Mouse (Mus musculus) stomach, embryonic 16.5 days (tissue): ENCODE data around the gene A630095N17Rik. TPM values are rescaled to one million over a fixed set of nuclear protein-coding genes. Genes with fewer than 3 reads are reported as not detected.
A peak's percentile ranks its signal among the peaks of the same experiment; 100 is the strongest.

Experiments used
- ATAC-seq: fragments of 200-750 bp; cut with Nextera tagmentation; 2 replicates; pipeline ENCODE4 v1.8.0; 2017; ENCODE audit warnings: moderate number of reproducible peaks, moderate TSS enrichment; ENCODE audit not compliant: insufficient read depth, low FRiP score
- H3K27ac ChIP-seq: fragments of 300-500 bp; sonication (generic); 2 replicates; pipeline ENCODE4 v1.5.1; 2014; ENCODE audit warnings: low read length
- H3K27me3 ChIP-seq: fragments of 300-500 bp; sonication (generic); 2 replicates; pipeline ENCODE4 v1.6.1; 2014; ENCODE audit warnings: low read length, control low read depth, mixed read lengths; ENCODE audit not compliant: control insufficient read depth, insufficient read depth
- H3K36me3 ChIP-seq: fragments of 300-500 bp; sonication (generic); 2 replicates; pipeline ENCODE4 v1.6.1; 2014; ENCODE audit warnings: low read length; ENCODE audit not compliant: control insufficient read depth, insufficient read depth
- H3K4me1 ChIP-seq: fragments of 300-500 bp; sonication (generic); 2 replicates; pipeline ENCODE4 v1.6.1; 2014; ENCODE audit warnings: low read length, control low read depth, mixed read lengths; ENCODE audit not compliant: control insufficient read depth, insufficient read depth
- H3K4me2 ChIP-seq: fragments of 300-500 bp; sonication (generic); 2 replicates; pipeline ENCODE4 v1.6.1; 2014; ENCODE audit warnings: low read depth, low read length, mixed read lengths
- H3K4me3 ChIP-seq: fragments of 300-500 bp; sonication (generic); replicated peaks from 2 replicates; pipeline ENCODE4 v1.5.1; 2014; ENCODE audit warnings: mild to moderate bottlenecking, low read length
- H3K9ac ChIP-seq: fragments of 300-500 bp; sonication (generic); 2 replicates; pipeline ENCODE4 v1.6.1; 2014; ENCODE audit warnings: low read length
- H3K9me3 ChIP-seq: fragments of 300-500 bp; sonication (generic); replicated peaks from 2 replicates; pipeline ENCODE4 v1.6.1; 2016; ENCODE audit warnings: low read length, control low read depth; ENCODE audit not compliant: control insufficient read depth
- whole genome bisulfite sequencing: fragments of 180-500 bp; shearing (Covaris S2); extraction: QIAGEN DNeasy Blood & Tissue Kit; methylation state at CpG from one replicate; pipeline ENCODE4 v1.1.7; 2014; 5-methylcytosine and 5-hydroxymethylcytosine counted together
- polyA plus RNA-seq: library from polyadenylated mRNA; unstranded; fragments of >200 nt; fragmentation: Nextera tagmentation; extraction: Ambion mirVana; gene quantifications from 2 replicates; pipeline ENCODE4 v1.2.1, GENCODE M21; 2015

A630095N17Rik gene
- polyA plus RNA-seq, 1 experiment from 2014 or later, result not detected

DNA sequence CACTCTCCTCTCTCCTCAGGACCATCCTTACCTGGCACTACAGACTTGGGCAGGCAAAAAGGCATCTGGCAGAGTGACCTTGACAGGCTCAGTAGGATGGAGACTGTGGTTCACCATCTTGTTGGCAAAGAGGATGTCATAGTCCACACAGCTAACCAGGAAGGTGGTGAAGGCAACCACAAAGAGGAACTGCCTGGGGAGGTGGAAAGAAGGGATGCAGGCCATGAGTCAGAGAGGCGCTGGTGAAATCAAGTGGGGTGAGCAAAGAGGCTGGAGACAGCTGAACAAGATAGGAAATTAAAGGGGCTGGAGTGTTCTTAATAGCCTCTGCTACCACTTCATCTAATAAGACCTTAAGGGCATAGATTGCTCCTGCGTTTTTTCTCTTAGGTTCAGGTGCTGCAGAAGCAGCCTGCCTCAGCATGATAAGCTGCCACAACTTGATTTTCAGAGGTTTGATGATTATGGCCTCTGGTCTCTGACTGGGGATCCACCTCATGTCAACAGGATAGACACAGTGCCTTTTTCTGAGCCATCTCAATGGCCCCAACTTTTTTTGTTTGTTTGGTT is 43.9 kb downstream of the A630095N17Rik start:
- H3K4me2 ChIP-seq, result no peak overlapping the region
- peaks cover 10% of the 10 kb centered on the region for H3K4me1 ChIP-seq
- H3K36me3 ChIP-seq, result peaks cover 11% of the 10 kb centered on the region
- no peak for ATAC-seq
- no peak overlapping the region for H3K9ac ChIP-seq
- H3K4me3 ChIP-seq, result no peak overlapping the region
- 83% methylated on average over 2 of the region's 2 CpGs for WGBS
- H3K9me3 ChIP-seq, result no peaks in the 10 kb centered on the region
- H3K27ac ChIP-seq, result no peak overlapping the region
- no peaks in the 10 kb centered on the region for H3K27me3 ChIP-seq

DNA sequence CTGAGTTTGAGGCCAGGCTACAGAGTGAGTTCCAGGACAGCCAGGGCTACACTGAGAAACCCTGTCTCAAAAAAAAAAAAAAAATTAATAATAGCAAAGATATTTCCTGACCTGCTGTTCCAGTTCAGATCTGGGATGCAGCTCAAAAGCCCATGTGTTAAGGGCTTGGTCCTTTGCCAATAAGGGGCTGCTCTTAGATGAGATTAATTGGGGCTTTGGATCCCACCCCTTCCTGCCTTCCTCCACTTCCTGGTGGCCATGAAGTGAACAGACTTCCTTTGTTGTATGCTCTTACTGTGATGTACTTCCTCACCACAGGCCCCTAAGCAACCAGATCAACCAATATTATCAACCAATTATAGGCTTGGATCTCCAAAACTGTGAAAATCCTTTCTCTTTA is 44.8 kb downstream of the A630095N17Rik start:
- H3K27ac ChIP-seq, result no peak overlapping the region
- H3K9ac ChIP-seq, result no peak overlapping the region
- peaks cover 10% of the 10 kb centered on the region for H3K4me1 ChIP-seq
- H3K4me2 ChIP-seq, result no peak overlapping the region
- no peak for ATAC-seq
- peaks cover 19% of the 10 kb centered on the region for H3K36me3 ChIP-seq
- H3K27me3 ChIP-seq, result no peaks in the 10 kb centered on the region
- H3K4me3 ChIP-seq, result no peak overlapping the region
- H3K9me3 ChIP-seq, result 0 out of 2 replicates have a peak, but pooled peaks cover 3% of the 10 kb centered on the region

DNA sequence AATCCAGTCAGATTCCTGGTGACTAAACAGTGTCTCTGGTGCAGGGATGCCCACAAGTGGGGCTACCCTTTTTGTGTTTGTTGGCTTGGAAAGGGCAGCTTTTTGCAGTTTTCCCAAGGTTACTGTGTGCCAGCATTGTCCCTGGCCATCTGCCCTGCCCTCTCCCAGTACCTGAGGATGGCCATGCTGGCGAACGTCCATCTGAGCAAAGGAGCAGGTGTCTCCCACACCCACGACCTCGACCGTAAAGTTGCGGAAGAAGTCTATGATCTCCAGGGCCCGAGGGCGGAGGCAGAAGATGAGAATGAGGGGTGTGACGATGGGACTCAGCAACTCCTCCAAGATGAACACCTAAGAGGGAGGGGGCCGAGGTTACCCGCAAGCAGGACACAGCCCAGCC is 46.4 kb downstream of the A630095N17Rik start:
- Histone ChIP-seq H3K27ac (no peak overlapping the region), H3K4me3 (no peak overlapping the region), H3K27me3 (no peaks in the 10 kb centered on the region), H3K4me2 (no peak overlapping the region), H3K9ac (no peak overlapping the region), H3K9me3 (0 out of 2 replicates have a peak, but pooled peaks cover 3% of the 10 kb centered on the region), H3K36me3 (peaks cover 20% of the 10 kb centered on the region), H3K4me1 (peaks cover 6% of the 10 kb centered on the region)
- whole genome bisulfite sequencing, result 93% methylated on average over 11 of the region's 11 CpGs
- no peak for ATAC-seq

DNA sequence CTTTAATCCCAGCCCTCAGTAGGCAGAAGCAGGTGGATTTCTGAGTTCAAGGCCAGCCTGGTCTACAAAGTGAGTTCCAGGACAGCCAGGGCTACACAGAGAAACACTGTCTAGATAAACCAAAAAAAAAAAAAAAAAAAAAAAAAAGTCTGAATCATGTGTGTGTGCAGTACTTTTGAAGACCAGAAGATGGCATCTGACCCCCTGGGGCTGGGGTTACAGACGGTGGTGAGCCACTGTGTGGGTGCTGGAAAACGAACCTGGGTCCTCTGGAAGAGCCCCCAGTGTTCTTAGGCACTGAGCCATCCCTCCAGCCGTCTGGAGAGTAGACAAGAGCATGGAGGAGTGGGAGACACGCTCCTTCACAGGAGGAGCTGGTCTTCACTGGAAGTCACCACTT is 49.7 kb downstream of the A630095N17Rik start:
- Histone ChIP-seq H3K9me3 (0 out of 2 replicates have a peak, but pooled peaks cover 3% of the 10 kb centered on the region), H3K4me1 (peaks cover 13% of the 10 kb centered on the region), H3K36me3 (peaks cover 16% of the 10 kb centered on the region), H3K27ac (no peak overlapping the region), H3K27me3 (no peaks in the 10 kb centered on the region), H3K4me2 (no peak overlapping the region), H3K9ac (no peak overlapping the region), H3K4me3 (no peak overlapping the region)
- 71% methylated on average over 4 of the region's 4 CpGs for WGBS
- ATAC-seq, result no peak

DNA sequence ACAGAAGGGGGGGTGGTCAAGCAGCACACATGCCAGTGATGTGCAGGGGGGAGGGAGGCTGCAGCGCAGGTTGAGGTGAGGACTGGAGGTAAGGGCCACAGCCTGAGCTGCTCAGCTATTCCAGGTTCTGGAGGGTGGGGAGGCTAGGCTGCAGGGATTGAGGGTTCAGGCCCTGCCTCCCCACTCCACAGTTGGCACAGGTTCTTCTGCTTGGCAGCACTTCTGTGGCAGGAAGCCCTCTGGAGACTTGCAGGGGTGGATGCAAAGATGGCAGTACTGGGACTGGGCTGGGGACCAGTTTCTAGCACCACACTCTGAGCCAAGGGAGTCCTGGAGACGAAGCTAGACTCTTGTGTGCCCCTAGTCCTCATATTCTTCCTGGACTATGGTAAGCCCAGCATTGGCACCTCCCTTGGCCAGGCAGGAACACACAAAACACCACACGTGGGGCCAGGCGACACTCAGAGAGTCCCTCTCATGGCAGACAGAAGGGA is 50.5 kb downstream of the A630095N17Rik start:
- no peak overlapping the region for H3K27ac ChIP-seq
- ATAC-seq, result no peak
- H3K9ac ChIP-seq, result no peak overlapping the region
- 85% methylated on average over 4 of the region's 4 CpGs for WGBS
- H3K4me1 ChIP-seq, result peaks cover 13% of the 10 kb centered on the region
- H3K4me3 ChIP-seq, result no peak overlapping the region
- 0 out of 2 replicates have a peak, but pooled peaks cover 3% of the 10 kb centered on the region for H3K9me3 ChIP-seq
- H3K36me3 ChIP-seq, result peaks cover 15% of the 10 kb centered on the region
- H3K27me3 ChIP-seq, result no peaks in the 10 kb centered on the region
- no peak overlapping the region for H3K4me2 ChIP-seq

DNA sequence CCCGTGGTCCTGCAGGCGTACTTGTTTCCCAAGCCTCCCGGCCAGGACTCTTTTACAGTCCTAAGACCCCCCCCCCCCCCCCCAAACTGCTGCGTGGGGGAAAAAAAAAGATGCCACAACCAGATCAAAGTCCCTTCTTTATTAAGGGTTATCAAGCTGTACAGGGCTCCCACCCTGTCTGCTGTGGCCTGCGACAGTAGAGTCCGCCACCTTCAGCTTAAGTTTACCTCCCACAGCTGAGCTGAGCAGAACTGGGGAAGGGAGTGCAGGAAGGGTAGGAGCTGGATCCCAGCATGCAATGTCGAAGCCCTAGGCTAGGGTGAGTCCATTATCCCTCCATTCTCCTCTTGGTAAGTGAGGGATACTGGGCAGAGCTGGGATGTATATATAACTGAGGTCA is 51.2 kb downstream of the A630095N17Rik start:
- Histone ChIP-seq H3K27me3 (no peaks in the 10 kb centered on the region), H3K9me3 (0 out of 2 replicates have a peak, but pooled peaks cover 3% of the 10 kb centered on the region), H3K9ac (0 out of 2 replicates have a peak overlapping the region, but pooled peaks have one; percentile 5), H3K4me2 (peak overlapping the region; percentile 97), H3K4me3 (peak overlapping the region; percentile 61; the same call in 1 of the 2 replicates), H3K27ac (no peak overlapping the region), H3K36me3 (peaks cover 9% of the 10 kb centered on the region), H3K4me1 (peaks cover 13% of the 10 kb centered on the region)
- WGBS, result 31% methylated on average over 7 of the region's 7 CpGs
- no peak for ATAC-seq

DNA sequence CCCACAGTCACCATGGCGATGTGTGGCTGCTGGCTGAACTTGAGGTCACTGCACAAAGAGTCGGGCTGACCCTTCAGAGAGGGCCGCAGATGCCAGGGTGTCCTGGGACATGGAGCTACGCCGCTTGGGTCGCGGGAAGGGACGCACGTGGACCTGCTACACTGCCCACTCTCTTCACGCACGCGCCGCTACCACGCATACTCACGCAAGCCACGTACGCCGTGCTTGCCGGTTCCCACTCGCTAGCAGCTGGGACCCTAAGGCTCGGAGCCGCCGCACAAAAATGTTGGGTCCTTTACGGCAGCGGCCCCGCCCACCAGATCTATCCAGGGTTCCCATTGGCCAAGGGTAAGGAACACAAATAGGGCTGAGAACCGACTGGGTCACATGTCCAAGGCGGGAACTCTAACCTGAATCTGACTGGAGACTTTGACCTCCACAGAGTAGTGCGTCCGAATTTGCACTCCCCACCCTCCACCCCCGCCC is 51.8 kb downstream of the A630095N17Rik start, which contains the start of gene Abcb6:
Gene Abcb6 (minus strand): TSS at position 288 of the 486 bp plus-strand sequence.
- peaks cover 9% of the 10 kb centered on the region for H3K36me3 ChIP-seq
- no peaks in the 10 kb centered on the region for H3K27me3 ChIP-seq
- H3K4me1 ChIP-seq, result peaks cover 13% of the 10 kb centered on the region
- peak within 1 kb of the TSS; percentile 73 for H3K9ac ChIP-seq
- H3K9me3 ChIP-seq, result 0 out of 2 replicates have a peak, but pooled peaks cover 3% of the 10 kb centered on the region
- 0 out of 2 replicates have a peak within 1 kb of the TSS, but pooled peaks have one; percentile 43 for H3K27ac ChIP-seq
- under 1% methylated on average over 31 of the region's 31 CpGs for WGBS
- H3K4me2 ChIP-seq, result peak within 1 kb of the TSS; percentile 97
- peak; percentile 91 for ATAC-seq
- peak within 1 kb of the TSS; percentile 61 for H3K4me3 ChIP-seq

DNA sequence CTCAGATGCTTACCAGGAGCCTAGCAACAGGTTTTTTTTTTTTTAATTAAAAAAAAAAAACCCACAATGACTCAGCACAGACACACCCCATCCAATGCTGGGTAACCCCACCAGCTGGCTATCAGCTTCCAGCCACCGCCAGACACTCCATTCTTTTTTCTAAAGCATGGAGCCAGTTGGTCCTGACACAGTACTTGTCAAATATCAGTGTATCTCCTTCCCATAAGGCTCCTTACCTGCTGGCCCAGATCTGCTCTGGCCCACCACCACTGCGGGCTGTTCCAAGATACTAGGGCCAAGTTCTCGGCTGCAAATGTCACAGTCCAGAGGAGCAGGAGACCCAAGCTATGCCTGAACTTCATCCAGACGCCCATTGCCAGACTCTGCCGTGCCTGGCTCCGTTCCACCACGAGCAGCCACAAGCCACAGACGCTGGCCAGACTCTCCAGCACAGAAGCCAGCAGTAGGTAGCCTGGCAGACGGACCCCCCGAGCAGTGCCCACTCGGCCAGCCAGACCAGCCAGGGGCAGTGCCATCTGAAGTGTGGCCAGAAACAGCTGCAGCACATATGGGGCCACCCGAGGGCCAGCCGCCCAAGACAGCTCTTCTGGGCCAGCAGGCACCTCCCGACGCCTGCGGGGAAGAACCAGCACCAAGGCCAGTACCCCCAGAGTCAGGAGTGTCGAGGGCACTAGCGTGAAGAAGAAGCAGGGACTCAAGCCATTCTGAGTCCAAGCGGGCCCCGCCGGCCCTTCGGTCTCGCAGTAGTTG is 52.4 kb downstream of the A630095N17Rik start:
- Histone ChIP-seq H3K27me3 (no peaks in the 10 kb centered on the region), H3K9me3 (0 out of 2 replicates have a peak, but pooled peaks cover 3% of the 10 kb centered on the region), H3K4me1 (peaks cover 13% of the 10 kb centered on the region), H3K36me3 (peaks cover 12% of the 10 kb centered on the region), H3K9ac (peak overlapping the region; percentile 73), H3K27ac (0 out of 2 replicates have a peak overlapping the region, but pooled peaks have one; percentile 43), H3K4me2 (peak overlapping the region; percentile 97), H3K4me3 (peak overlapping the region; percentile 61)
- 7% methylated on average over 23 of the region's 23 CpGs for WGBS
- peak; percentile 8; the same call in 1 of the 2 replicates for ATAC-seq
